Mouse (Mus musculus) monocyte, adult 5-6 weeks (primary cell): ENCODE measurements around the gene Gm15023. TPM values are rescaled to one million over a fixed set of nuclear protein-coding genes. Genes with fewer than 3 reads are reported as not detected.
"Not testable (repeated sequence)": the region's sequence is repeated elsewhere in the genome, so short reads cannot be mapped to it uniquely, and the experiment has no call there.

Experiments used
- ATAC-seq: fragments of 153-309, 156-312 bp; replicated peaks from 2 replicates; pipeline ENCODE4 v1.8.0; 2017; ENCODE audit warnings: mild to moderate bottlenecking; ENCODE audit not compliant: low TSS enrichment, insufficient number of reproducible peaks, severe bottlenecking, poor library complexity, low FRiP score
- total RNA-seq: library from RNA; stranded (forward); fragments of 200-1000, 200-491, 200-594 nt; gene quantifications from 3 replicates; pipeline ENCODE4 v1.2.3, GENCODE M21; 2017

Gm15023 gene
- total RNA-seq = not detected in 3 replicates

GRCm38 (mm10) chrX:135177532-135177931 is at the start of gene Gm15023:
TSS of gene Gm15023 (minus strand) at chrX:135177632.
- ATAC-seq = not testable (repeated sequence)

GRCm38 (mm10) chrX:135210436-135211221 is 33.2 kb upstream of the Gm15023 start, which contains the start of gene Tceal6:
TSS of gene Tceal6 (minus strand) at chrX:135210687.
- no peak for ATAC-seq

- not testable (repeated sequence) for ATAC-seq
These were observed 32.5 kb upstream of the Gm15023 start for GRCm38 (mm10) chrX:135209773-135210435.

- ATAC-seq = not testable (repeated sequence)
These were observed 12.5 kb upstream of the Gm15023 start for GRCm38 (mm10) chrX:135189924-135190323.

- not testable (repeated sequence) for ATAC-seq
These were observed 11.2 kb upstream of the Gm15023 start for GRCm38 (mm10) chrX:135188661-135189060.

Other genes starting within 250 kb of the Gm15023 start
- gene Nxf2, start 212.9 kb downstream of the Gm15023 start, total RNA-seq = 1.5 TPM in 1 of 3 replicates, not detected in the others
- gene Zmat1, start 168.4 kb downstream of the Gm15023 start, total RNA-seq = 1.8 to 4.6 TPM (median 3.4 TPM) in 3 replicates
- not detected in 3 replicates for gene Tceal6, start 33.1 kb upstream of the Gm15023 start, total RNA-seq
- gene Pramel3, start 124.7 kb upstream of the Gm15023 start, total RNA-seq = not detected in 3 replicates
- gene Gm5128, start 195.7 kb upstream of the Gm15023 start, total RNA-seq = not detected in 3 replicates